Mouse (Mus musculus): Measurements from ENCODE around the gene Hoxd9.

Gene Hoxd9

DNA sequence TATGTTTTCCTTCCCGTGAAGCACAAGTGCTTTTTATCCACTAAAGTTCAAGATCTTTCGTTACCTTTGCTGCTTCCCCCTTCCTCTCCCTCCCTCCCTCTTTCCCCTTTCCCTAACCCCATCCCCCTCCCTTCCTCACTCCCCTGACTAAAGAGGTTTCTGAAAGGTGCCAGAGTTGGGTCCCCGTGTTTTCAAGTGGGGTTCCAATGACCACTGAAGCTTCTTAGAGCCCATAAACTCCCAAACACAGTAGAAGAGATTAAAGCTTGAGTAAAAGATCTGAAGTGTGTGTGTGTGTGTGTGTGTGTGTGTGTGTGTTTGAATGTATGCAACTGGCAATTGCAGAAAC, 28.3 kb upstream of the Hoxd9 start:
- no peak for DNase-seq

DNA sequence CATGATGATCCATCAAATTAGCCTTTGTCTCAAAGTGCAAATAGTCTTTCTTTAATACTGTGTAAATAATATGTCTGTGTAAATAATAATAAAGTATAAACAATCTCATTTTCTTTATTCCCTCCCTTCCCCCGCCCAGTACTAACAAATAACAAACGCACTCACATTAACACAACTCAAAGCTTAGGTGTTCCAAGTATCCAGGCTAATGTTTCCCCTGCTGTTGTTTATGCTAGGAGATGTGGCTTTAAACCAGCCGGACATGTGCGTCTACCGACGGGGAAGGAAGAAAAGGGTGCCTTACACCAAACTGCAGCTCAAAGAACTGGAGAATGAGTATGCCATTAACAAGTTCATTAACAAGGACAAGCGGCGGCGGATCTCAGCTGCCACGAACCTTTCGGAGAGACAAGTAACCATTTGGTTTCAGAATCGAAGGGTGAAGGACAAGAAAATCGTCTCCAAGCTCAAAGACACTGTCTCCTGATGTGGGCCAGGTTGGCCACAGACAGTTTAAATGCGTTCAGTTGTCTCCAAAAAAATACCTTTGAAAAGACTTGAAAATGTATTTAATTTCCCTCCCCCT, 27.8 kb upstream of the Hoxd9 start:
- no peak for DNase-seq

DNA sequence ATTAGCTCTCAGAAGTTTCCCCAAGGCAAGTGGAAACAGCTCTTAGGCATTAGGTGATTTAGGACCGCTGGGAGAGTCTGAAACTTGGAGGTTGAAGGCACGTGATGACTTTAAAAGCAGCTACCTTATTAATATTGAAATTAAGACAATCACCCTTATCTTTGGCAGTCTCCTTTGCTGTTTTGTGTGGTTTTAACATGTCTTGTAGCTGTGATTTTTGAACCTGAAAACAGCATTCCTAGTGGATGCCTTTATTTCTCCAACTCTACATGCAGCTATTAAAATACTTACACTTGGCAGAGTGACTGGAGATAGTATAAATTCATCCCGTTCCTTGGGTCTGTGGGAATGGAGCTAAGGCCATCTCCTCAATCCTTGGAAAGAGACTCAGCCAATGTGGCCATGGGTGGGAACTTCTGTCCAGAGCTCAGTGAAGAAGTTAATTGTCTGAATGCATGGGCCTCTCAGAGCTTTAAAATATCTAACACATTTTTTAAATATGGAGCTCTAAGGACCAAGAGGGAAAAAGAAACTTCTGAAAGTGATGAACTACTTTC, 26.8 kb upstream of the Hoxd9 start:
- no peak for DNase-seq

GRCm38 (mm10) chr2:74671847-74672246, 25.7 kb upstream of the Hoxd9 start:
- DNase-seq, result no peak

DNA sequence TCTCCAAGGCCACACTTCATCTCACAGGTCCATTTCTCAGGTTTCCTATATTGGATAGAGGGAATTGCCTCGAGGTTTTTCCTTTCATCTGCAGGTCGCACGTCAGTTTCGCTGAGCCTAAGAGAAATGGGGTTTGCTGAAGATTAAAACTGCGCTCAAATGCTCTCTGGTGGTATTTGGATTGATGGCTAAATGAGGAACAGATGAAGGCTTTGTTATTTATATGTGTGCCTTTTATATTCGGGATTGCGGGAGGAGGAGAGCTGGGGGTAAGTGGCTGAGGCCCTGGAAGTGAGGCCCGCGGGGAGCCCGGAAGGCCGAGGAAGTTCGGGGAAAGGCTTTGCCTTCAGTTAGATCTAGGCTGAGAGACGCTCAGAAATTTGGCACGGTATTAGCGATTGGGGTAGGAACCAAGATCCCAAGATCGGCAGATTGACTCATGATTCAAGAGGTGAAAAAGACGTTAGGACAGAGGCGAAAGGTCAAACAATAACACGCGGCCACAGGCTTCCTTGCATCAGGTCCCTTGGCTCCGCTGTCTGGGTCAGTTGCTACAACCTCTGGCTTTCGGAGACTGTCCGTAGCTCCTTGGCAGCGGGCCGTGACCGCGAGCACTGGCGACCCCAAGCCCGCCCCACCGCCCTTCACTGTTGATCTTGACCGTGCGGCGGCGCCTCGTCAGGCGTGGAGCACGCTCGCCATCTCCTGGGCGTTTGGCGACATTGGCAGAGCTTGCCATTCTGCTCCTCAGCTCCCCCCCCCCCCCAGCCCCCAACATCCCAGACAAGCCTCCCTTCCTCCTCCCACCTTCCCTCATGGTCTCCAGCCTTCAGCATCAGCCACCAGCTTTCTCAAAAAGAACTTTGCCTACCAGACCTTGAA, 24.8 kb upstream of the Hoxd9 start:
- DNase-seq, result peak in 1 of 2 experiments; percentile 46

DNA sequence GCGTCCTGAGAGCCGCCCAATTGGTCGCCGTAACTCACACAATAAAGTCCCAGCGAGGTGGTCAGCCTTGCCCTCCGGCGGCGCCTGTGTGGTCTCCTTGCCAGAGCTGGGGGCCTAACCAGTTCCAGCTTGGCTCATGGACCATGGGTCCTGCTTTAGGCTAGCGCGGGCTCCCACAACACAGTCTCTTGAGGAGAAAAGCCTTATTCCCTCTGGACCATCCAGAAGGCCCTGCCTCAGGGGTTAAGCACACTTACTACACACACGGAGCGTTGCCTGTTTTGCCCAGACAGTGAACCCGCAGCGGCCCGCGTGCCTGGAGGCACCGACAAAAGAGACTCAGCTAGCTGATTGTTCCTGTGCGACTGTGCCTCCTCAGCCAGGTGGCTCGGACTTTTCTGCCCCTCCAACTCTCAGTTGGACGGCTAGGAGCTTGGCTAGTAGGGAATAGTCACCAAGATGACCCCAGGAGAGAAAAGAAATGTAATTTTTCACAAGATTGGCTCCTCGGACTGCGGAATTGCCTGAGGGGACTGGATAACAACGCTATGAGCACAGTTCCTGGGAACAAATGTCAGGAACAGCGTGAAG, 23.6 kb upstream of the Hoxd9 start:
- DNase-seq, result peak in 1 of 2 experiments; percentile 0

- no peak for DNase-seq
Observed at GRCm38 (mm10) chr2:74674881-74675665, 22.5 kb upstream of the Hoxd9 start, which contains the start of gene Hoxd12. Gene Hoxd12 (plus strand): TSS chr2:74675013.

DNA sequence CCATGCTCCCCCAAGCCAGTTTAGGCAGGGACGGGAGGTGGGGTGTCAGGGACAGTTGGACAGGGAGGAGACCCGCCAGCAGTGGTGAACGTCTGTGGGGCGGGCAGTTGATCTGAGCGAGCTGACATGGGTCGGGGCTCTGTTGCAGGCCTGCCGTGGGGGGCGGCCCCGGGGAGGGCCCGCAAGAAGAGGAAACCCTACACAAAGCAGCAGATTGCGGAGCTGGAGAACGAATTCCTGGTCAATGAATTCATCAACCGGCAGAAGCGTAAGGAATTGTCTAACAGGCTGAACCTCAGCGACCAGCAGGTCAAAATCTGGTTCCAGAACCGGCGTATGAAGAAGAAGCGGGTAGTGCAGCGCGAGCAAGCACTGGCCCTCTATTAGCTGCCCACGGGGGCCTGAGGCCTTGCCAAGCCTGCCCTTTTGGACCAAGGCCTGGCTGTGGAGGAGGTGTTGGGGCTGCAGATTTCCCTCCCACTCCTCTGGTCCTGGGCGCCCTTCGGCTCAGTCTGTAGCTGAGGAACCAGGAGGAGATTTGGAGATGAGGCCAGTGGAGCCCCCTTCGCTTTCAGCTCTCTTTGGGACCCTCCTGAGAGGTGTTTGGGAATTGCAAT, 21.8 kb upstream of the Hoxd9 start:
- no peak for DNase-seq

DNA sequence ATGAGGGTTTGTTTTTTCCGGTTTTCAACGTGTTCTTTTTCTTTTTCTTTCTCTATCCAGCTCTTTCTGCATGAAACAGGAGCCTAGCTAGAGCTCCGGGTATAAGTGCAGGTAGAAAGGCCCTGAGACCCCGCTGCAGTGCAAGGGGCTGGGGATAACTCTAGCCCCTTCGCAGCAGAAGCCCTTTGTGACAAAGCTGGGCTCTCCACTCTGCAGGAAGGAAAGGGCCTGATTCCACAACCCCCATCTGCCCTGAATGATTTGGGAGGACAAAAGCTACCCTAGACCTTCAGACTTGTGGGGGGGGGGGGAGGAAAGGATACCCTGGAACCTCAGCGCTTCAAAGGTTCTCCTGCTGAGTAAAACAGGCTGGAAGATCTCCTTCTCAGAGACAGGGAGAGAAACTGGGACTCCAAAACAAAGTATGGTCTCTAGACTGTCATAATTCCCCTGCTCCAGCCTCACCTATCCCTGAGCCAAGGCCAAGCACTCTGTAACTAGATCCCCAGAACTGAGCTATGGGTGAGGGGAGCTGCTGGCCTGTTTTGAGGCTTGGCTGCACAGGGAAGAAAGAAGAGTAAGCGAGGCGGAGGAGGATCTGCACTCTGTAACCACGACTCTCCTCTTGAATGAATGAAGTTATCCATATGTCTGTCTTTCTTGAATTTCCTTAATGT, 21.0 kb upstream of the Hoxd9 start:
- no peak for DNase-seq

DNA sequence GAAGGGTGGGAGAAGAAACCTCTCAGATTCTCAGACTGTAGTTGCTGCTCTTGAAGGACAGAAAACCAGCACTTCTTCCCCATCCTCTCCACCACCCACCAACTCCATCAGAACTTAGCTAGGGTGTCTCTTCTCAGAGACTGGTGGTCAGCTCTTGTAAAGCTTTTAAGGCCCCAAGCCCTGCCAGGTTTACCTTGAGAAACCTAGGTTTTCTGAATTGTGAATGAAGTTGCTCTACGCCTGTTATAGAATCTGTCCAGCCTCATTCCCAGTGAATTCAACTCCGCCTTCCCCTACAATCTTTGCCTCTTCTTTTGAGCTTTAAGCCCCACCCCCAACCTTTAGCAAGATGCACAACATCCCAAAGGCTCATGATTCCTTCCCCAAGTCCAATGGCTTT, 20.4 kb upstream of the Hoxd9 start:
- DNase-seq, result no peak

GRCm38 (mm10) chr2:74678891-74679595, 18.5 kb upstream of the Hoxd9 start, which contains the start of gene Hoxd11:
Gene Hoxd11 (plus strand): TSS chr2:74679557.
- no peak for DNase-seq

DNA sequence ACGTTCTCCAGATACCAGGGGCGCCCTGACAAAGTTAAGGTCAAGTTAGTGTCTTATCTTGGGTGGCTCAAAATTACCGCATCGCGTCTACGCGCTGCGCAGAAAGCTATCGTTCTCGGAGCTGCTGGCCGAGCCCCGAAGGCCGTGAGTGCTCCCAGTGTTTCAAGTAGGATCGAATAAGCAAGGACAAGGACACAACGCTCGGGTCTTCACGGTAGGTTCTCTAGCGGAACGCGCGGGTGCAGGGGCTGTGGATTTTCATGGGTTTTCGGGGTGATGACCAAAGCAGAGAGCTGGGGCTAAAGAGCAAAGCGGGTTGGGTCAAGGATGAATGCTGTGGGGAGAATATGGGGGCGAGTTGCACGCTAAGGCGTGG, 17.9 kb upstream of the Hoxd9 start:
- no peak for DNase-seq

DNA sequence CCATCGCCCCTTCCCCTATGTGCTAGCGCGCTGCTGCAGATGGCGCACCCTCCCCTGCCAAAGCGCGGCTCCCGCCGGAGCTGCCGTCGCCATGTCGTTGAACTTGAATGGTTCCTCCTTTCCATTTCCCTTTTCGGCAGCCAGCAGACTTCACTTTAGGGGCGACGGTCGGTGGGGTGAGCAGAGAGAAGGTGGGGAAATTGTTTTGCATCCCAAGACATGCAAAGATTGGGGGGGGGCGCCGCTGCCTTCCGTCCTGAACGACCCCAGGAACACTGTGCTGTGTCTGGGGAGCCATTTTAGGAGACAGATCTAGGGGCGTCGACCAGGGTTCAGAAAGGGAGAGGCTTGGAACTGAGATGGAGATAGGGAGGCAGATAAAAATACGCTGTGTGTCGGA, 17.5 kb upstream of the Hoxd9 start:
- no peak for DNase-seq

DNA sequence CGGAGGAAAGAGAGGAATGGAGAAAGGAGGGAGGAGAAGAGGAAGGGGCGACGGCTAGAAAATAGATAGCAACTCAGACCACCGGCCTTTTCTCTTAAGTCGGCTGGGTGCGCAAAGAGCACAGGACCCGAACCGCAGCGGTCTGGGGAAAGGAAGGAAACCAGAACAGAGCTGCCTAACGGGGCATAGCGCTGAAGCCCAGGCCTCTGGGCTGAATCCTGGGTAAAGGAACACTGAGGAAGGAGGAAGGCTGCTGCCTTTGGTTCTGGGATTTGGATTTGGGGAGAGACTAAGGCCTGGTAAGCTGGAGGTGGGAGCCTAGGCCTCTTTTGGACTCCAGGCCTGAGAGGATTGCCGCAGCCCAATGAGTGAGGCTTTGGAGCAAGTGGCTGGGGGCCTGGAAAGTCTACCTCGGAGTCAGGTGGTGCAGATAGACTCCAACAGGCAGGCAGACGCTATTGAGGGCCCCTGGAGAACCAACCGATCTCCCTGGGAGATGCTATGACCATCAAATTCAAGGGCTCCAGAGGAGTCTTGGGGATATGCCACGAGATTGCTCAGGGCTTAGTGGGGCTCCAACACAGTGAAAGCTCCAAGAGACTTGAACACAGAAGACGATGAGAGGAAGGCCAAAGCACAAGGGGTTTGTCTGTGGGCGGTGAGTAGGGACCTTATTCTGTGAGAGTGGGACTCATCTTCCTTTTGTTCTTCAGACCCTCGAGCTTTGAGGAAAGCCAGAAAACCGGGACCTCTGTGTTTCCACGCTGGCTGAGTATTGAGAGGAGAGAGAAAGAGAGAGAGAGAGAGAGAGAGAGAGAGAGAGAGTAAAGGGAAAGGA, 16.7 kb upstream of the Hoxd9 start:
- DNase-seq, result no peak

DNA sequence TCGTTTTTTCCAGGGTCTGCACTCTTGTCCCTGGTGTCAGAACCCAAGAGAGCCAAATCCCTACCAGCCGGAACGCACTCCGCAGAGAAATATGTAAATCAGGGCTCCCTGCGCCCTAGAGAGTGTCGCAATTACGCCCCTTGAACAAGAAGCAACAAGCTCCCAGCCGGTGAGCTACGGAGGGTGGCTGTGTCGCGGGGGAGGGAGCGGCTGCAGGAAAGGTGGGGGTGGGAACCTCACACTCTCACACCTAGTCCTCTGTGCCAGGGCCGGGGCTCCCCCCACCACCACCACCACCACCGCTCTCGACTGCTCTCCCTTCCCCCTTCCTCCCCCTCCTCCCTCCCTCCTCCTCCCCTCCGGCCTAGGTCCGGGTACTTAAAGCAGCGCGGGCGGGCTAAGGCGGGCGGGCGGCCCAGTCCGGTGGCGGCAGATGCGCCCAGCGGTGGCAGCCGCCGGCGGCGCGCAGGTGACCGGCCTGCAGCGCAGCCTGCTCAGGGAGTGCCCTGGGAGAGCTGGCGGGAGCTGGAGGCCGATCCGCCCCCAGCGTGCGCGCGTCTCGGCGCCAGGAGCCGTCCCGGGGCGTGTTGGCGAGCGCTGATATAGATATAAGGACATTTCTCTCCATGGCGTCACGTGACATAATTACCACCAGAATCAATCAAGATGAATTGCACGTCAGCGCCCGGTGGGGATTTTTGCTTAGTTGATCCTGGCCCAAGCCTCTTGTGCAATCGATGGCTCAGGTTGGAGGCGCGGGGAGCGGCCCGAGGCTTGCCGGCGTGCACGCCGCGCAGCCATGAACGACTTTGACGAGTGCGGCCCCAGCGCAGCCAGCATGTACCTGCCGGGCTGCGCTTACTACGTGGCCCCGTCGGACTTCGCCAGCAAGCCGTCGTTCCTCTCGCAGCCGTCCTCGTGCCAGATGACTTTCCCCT, 15.7 kb upstream of the Hoxd9 start:
- DNase-seq, result no peak

- DNase-seq, result no peak
Observed at GRCm38 (mm10) chr2:74682796-74683195, 14.7 kb upstream of the Hoxd9 start.

DNA sequence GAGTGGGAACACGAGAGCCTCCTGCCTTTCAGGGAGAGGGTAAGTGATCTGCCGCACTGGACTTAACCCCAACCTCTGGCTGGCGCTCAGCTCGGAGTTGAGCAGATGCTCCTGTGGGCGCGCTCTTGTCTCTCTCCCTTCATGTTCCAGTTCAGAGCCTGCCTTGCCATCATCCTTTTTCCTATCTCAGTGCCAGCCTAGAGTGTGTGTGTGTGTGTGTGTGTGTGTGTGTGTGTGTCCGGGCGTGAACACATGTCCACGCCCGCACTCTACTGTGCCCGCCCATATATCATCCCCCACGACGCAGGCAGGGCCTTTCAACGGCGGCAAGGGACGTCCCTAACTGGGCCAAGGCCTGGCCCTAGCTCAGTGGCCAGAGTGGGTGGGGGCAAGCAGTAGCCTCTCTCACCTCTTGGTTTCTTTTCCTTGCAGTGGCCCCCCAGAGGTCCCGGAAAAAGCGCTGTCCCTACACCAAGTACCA, 14.0 kb upstream of the Hoxd9 start:
- no peak for DNase-seq

GRCm38 (mm10) chr2:74684106-74684505, 13.4 kb upstream of the Hoxd9 start:
- DNase-seq, result no peak

- no peak for DNase-seq
Observed at GRCm38 (mm10) chr2:74685059-74685603, 12.4 kb upstream of the Hoxd9 start.

All from kidney, adult 8-10 months (tissue).